Mouse (Mus musculus): ENCODE data around the gene Nudcd2.
A peak's percentile ranks its signal among the peaks of the same experiment; 100 is the strongest.
"Not testable (repeated sequence)": the region's sequence is repeated elsewhere in the genome, so short reads cannot be mapped to it uniquely, and the experiment has no call there.

Gene Nudcd2

DNA sequence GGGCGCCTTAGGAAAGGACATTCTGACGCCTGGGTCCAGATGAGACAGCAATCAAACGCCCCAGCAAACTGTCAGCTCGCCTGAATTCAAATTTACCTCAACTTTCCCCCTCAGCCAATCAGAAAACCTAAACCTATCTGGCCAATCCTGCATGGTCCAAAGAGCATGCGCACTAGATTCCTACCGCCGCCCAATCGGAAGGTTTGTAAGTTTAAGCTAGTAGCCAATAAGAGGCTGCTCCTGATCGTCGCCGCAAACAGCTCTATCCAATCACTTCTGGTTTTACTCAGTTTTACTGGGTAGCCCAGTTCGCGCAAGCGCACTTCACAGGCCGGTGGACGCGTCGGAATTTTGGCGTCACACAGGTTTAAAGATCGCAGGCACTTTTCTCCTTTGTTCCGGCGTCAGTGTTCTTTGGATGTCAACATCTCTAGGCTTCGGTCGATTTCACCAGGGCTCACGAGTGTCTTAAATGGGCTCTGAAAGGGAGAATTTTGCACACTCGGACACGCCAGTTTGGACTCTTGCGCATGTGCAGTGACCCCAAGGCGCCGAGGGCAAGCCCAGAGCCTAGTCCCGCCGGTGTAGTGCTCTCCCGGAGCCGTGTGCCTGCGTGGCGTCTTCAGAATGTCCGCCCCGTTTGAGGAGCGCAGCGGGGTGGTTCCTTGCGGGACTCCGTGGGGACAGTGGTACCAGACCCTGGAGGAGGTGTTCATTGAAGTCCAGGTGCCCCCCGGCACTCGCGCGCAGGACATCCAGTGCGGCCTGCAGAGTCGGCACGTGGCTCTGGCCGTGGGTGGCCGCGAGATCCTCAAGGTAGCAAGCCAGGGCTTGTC lies at the start of gene Nudcd2, which contains the start of gene Hmmr:
Gene Nudcd2, plus strand, starts transcription at position 329 of the 836 bp plus-strand sequence.
Gene Hmmr, minus strand, starts transcription at position 84 of the 836 bp plus-strand sequence.
- peak; percentile 97 for DNase-seq (ENCODE audit: low read depth, low spot score)

DNA sequence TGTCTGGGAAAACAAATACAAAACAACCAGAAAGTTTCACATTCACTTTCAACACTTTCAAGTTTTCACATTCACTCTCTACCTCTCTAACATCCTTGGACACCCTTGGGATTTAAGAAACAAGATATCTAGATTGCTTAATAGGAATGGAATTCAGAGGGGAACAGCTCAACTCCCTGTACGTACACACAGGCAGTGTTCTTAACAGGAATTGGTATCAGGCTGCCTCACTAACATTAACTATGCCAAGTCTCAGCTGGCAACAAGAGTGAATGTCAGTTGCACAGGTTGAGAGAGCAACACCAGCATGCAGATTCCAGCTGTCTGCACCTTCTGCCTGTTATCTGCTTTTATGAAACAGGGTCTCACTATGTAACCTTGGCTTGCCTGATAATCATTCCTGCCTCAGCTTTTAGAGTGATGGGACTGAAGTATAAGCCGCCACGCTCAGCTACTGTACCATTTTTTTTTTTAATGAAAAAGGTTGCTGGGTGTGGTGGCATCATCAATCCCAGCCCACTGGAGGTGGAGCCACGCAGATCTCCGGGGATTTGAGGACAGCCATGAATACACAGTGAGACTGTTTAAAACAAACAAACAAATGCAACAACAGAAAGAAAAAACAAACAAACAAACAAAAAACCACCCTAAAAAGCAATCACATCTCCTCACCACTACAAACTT lies 42.9 kb upstream of the Nudcd2 start:
- DNase-seq (ENCODE audit: low read depth, low spot score), result peak; percentile 4

DNA sequence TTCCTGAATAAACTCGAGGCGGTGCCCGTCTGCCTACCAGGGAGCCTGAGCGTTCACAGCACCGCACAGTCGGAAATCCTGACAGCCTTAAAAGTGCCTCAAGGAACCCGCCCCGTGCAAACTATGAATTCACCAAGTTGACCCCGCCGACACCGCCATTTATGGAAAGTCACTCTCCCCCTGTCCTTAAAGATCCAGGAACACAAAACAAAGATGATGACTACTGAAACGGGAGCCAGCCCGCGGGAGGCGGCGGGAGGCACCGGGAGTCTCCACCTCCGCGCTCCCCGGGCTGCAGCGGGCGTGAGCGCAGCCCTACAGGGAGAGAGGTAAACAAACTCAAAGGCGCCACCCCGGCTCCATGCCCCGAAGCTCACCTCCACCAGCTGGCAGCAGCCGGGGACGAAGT lies 41.4 kb upstream of the Nudcd2 start:
- no peak for DNase-seq (ENCODE audit: low read depth, low spot score)

DNA sequence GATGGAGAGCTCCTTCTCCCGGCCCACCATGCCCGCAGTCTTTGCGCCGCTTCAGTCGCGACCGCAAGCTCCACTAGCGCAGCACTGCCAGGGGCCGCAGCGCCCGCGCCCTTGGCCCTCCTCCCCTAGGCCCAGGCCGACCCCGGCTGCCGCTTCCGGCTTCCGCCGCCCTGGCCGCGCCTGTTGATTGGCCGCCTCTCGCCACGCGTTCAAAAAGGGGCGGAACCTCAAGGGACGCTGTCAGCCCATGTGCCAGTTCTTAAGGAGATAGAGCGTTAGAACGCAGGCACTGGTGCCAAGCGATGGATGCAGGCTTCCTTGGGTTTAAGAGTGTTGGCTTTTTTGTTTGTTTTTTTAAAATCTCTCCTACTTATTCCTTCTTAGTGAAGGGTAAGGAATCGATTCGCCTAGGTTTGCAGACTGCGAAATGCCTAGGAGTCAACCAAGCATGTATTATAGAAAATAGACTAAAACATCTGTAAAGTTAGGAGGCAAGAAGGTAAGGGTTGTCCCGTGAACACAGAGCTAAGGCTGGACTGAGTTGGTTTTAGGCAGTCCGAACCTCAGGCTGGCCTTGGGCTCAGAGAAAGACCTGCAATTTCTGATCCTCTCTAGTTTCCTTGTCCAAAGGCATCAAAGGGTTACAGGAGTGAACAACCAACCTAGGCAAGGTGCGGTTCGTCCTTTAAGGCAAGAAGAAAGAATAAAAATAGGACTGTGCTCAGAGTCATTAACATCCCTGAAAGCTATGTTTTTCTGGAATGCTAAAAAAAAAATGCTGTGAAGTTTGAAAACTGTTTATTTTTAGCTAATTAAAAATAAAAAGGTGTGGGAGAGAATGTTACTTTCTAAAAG lies 40.7 kb upstream of the Nudcd2 start:
- DNase-seq (ENCODE audit: low read depth, low spot score), result peak; percentile 95

DNA sequence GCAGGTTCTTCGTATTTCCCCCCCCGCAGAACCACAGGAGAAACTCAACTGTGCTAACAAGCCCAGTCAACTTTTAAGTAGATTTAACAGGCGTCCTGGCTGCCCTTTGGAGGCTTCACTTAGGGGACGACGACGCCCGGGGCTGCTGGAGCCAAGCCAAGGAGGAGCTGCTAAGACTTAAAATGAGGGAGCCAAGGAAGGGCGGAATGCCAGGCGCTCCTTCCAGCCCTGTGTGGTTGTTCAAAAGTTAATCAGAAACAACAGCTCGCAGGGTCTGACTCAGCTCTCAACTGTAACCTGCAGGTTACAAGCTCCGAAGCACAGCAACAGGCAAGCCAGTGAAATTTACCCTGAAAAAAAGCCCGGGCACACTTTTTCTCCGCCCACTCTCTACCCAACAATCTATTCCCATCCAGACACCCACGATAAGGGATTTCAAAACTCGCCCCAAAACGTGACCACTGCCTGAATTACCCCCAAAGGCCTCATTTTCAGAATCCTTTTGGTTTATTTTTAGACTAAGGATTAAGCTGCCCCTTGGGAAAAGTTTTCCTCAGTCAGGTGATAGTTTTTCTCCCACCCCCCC lies 40.0 kb upstream of the Nudcd2 start:
- peak; percentile 47 for DNase-seq (ENCODE audit: low read depth, low spot score)

DNA sequence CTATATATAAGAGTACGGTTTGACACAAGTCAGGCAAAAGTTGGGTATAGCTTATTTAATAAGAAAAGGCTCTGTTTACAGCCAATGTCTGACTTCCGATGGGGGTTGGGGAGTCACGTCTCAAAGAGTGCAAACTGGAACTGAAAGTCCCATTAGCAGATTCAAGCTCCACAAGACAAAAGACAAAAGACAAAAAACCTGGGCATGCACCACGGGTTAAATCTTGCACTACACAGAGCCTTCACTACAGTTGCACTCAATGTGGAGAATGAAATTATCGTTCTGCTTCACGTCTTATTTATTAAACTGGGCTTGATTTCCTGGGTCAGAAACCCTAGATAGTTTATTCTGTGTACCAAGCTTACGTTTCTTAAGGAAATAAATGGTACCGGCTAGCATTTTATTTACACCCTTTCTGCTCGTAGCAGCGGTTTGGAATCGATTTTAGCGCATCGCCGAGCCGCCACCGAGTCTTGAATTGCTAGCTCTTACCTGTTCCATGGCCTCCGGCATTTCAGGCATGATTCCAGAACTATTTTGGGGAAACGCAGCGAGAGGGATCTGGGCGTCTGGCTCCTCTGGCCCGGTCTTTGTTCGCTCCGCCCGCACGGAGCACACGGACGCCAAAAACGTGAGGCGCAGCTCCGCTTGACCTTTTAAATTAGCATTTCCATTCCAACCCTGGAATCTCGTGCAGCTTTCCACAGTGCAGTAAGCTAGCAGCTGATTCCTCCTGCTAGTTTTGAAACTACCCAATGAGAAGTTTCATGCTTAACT lies 39.0 kb upstream of the Nudcd2 start:
- DNase-seq (ENCODE audit: low read depth, low spot score), result peak; percentile 80

DNA sequence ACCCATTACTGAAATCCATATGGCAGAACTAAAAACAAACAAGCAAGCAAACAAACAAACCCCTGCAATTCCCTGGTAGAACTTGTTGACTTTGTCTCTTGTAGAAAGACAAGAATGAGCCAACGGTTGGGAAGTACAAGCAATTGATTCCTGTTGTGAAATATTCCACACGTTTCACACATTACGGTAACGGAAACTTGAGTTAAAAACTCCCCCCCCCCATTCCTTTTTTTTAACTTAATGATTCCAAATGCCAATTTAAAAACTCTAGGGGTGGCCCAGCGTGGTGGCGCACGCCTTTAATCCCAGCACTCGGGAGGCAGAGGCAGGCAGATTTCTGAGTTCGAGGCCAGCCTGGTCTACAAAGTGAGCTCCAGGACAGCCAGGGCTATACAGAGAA lies 38.4 kb upstream of the Nudcd2 start, which contains the start of gene Mat2b:
Gene Mat2b, minus strand, starts transcription at position 101 of the 400 bp plus-strand sequence.
- DNase-seq (ENCODE audit: low read depth, low spot score), result no peak

DNA sequence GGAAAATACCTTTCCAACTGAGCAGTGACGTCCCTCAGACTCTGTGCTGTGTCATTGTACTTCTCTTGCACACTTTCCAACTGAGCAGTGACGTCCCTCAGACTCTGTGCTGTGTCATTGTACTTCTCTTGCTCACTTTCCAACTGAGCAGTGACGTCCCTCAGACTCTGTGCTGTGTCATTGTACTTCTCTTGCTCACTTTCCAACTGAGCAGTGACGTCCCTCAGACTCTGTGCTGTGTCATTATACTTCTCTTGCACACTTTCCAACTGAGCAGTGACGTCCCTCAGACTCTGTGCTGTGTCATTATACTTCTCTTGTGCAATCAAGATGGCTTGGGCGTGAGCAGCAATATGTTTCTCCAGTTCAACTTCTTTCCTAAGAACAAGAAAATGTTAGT lies 23.6 kb upstream of the Nudcd2 start:
- not testable (repeated sequence) for DNase-seq (ENCODE audit: low read depth, low spot score)

DNA sequence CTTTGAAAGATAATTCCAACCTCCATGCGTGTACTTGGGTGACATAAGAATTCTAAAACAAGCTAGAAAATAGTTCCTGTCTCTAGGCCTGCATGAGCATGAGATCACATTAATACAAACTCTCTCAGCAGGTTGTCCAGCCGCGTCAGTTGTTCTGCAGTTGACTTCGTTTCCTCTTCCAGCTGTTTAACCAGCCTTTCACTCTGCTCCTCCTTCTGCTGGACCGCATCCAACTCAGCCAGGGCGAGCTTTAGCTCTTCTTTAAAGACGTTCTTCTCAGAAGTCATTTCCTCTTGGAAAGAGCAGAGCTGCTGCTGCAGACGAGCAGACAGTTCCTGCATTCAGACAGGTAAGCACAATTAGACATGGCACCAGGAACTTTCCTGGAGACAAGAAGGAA lies 19.6 kb upstream of the Nudcd2 start:
- DNase-seq (ENCODE audit: low read depth, low spot score), result no peak

DNA sequence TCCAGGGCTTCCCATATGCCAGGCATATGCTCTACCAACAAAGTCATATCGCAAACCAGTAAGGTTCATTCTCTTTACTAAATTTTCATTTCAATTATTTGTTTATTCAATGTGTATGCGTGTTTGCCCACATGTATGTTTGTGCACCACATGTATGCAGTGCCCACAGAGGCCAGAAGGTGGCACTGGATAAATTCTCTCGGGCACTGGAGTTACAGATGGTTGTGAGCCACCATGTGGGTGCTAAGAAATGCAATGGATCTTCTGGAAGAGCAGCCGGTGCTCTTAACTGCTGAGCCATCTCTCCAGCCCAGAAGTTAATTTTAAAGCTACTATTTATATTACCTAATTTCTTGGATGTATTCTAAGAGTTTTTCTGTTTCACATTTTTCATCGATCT lies 17.9 kb upstream of the Nudcd2 start:
- DNase-seq (ENCODE audit: low read depth, low spot score), result peak; percentile 44

DNA sequence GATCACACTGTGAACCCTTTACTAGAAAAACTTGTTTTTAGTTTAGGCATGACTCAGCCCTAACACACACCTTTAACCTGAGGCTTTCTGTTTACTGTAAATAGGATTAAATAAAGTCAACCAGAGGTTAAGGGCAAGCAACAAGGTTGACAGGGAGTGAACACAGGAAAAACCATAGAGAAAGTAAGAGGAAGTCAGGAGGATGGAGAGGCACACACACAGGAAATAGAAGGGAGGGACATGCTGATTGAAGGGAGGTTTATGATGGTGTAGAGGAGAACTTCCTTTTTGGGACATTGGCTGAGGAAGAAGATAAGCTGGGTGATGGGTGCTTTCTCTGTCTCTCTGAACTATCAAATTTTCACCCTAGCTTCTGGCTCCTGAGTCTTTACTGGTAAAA lies 15.1 kb upstream of the Nudcd2 start:
- peak; percentile 46 for DNase-seq (ENCODE audit: low read depth, low spot score)

DNA sequence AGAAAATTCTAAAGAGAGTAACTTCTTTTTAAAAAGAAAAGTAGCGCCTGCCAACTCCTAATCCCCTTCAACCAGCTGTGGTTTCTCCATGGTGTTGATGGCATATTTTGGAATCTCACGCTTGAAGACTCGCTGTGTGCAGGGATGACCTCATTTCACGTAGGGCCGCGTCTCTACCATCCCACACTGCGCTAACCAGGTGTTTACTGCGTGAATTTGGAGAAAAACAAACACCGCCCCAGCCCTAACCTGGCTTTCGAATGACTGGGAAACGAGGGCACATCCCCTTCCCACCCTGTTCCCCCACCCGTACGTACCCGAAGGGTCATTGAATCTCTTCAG lies 499 bp upstream of the Nudcd2 start:
- DNase-seq (ENCODE audit: low read depth, low spot score), result no peak

DNA sequence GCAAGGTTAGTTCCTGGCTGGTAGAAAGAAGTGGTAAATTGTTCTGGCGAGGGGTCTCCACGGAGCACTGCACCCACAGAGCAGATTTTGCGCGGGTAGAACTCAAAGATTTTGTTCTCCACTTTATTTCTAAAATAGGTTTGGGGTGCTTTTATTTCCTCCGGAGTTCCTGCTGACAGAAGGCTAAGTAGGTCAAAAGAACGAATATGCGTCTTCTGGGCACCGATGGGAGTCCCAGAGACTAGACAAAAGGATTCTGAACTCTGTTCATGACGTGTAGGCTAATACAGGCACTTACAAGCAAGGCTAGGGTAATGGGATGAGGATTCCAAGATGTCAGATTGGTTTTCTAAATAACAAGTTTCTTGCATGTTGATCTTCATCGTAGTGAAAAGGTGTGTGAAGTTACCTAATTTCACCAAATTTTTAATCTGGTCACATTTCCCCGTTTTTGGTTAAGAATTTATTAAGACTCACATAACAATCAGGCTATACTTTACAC lies 835 bp downstream of the Nudcd2 start:
- DNase-seq (ENCODE audit: low read depth, low spot score), result no peak

DNA sequence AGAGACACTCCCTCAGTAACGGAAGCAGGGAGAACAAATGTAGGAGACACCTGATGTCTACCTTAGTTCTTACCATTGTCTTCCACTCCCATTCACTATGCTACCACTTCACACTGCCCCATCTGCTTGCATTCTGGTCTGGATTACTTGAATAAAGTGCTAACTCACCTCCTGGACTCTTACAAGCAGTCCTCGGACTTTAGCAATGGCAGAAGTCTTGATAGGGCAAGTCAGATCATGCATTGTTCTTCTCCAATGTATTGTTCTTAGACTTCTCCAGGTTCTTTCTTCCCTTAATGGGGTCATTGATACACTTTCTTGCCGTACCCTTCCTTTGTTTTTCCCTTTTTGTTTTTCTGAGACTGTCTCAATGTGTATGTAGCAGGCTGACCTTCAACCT lies 3.9 kb downstream of the Nudcd2 start:
- no peak for DNase-seq (ENCODE audit: low read depth, low spot score)

DNA sequence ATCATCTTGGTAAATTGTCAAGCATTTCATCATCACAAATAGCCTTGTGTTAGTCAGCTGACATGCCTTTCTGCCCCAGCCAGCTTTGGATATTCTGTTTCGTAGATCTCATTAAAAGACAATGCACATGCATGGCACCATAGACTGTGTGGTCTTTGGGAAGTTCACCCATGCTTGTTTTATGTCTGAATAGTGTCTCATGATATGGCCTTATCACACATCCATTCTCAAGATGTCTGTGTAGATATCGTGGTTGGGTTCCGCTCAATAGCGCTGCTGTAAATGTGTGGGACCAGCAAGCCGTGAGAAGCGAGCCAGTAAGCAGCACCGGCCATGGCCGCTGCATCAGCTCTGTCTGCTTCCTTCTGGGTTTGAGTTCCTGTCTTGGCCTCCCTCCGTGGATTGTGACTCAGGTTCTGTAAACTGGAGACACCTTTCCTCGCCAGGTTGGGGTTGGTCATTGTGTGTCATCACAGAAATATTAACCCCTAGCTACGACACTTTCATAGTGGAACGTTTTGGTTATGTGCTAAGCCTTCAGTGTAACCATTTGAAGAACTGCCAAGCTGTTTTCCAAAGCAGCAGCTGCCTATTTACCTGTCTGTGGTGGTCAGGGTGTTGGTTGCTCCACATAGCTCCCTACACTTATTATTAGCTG lies 8.3 kb downstream of the Nudcd2 start:
- no peak for DNase-seq (ENCODE audit: low read depth, low spot score)

DNA sequence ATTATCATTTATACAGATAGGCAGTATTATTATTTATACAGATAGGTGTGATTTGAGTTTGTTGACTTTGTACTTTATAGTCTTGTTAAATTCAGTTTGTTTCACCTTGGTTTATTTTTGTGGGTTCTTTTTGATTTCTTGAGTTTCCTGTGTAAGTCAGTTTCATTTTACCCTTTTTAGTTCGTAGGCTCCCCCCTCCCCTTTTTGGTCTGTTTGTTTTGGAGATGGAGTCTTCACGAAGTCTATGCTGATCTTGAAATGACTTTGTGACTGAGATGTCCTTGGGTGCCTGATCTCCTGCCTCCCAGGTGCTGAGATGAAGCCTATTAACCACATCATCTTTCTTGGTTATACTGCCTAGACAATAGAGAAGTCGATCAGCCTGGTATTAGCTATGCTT lies 10.9 kb downstream of the Nudcd2 start:
- DNase-seq (ENCODE audit: low read depth, low spot score), result peak; percentile 55

DNA sequence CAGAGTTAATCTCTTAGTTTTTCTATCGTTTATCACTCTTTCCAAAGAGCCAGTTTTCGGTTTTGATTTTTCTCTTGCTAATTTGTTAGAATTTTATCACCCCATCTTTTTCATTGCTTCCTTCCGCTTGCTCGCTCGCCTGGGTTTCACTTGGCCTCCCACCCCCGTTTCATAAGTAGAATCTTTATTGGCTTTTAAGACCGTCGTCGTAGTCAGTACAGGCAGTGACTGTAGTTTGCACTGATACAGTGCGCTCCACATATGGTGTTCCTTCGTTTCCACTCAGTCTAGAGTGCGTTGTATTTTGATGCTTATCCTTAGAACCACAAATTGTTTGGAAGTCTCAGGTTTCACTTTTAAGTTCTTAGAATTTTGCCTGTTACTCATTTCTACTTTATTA lies 12.9 kb downstream of the Nudcd2 start:
- peak; percentile 41 for DNase-seq (ENCODE audit: low read depth, low spot score)

DNA sequence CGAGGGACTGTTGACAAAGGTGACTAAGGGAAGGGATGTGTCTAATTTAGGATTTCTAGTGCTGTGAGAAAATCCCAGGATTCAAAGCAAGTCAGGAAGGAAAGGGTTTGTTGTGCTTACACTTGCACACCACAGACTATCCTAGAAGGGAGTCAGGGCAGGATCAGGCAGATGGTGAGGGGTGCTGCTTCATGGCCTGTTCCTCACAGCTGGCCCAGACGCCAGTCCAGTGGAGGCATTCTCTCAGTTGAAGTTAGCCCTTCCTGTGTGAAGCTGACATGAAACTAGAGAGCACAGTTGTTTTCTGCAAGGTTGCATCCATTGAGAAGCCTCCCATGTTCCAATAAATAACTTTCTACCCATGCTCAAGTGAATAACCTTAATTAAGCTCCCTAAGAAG lies 14.2 kb downstream of the Nudcd2 start:
- DNase-seq (ENCODE audit: low read depth, low spot score), result no peak

DNA sequence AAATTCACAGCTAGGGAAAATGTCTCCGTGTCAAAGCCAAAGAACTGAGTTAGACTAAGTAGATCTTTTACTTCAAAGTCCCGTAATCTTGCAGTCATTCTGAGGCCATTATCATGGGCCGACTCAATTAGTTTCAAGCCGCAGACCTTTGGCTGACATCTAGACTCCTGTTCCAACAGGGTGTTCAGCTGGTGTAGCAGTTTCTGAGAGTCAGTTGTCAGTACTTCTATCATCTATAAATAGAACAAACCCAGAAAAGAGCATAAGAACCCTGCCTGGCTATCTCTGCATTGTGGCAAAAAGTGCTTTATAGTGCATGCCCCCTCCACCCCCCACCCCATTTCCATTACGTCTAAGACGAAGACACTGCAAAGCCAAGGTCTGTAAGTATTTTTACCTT lies 20.4 kb downstream of the Nudcd2 start:
- DNase-seq (ENCODE audit: low read depth, low spot score), result no peak

DNA sequence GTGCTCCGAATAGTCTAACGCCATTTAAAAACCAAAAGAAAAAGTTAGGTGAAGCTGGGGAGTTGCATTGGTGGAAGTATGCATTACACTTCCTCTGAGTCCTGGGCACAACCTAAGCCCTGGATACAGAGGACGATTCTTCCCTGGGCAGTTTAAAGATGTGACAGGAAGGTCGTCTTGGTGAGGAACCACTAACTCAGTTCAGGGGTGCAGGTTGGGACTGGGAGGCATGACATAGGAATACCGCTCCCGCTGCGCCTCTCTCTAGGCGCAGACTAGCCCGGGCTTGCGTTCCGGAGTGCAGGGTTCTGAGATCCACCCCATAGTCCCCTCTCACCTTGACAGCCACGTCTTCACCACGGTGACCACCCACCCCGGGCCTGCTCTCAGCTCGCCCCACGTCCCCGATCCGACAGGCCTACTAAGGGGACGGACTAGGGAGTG lies 21.2 kb downstream of the Nudcd2 start:
- DNase-seq (ENCODE audit: low read depth, low spot score), result peak; percentile 53
